Mouse (Mus musculus) spleen, adult 18-20 months (tissue): ENCODE data around the gene Pds5b.
"Not testable (repeated sequence)": the region's sequence is repeated elsewhere in the genome, so short reads cannot be mapped to it uniquely, and the experiment has no call there.

Source experiments
- DNase-seq, 2 experiments: peaks; one replicate each; pipeline ENCODE4 v3.0.0; 2022; ENCODE audit warnings: mixed read lengths in 2 of 2

The Pds5b gene

DNA sequence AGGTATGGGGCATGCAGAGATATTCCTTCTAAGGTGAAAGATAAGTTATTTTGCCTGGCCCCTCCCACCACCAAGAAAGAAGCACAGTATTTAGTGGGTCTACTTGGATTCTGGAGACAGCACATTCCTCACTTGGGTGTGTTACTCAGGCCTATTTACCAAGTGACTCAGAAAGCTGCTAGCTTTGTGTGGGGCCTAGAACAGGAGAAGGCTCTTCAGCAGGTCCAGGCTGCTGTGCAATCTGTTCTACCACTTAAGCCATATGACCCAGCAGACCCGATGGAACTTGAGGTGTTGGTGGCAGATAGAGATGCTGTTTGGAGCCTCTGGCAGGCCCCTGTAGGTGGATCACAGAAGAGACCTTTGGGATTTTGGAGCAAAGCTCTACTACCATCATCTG lies 33.1 kb downstream of the Pds5b start:
- not testable (repeated sequence) for DNase-seq

DNA sequence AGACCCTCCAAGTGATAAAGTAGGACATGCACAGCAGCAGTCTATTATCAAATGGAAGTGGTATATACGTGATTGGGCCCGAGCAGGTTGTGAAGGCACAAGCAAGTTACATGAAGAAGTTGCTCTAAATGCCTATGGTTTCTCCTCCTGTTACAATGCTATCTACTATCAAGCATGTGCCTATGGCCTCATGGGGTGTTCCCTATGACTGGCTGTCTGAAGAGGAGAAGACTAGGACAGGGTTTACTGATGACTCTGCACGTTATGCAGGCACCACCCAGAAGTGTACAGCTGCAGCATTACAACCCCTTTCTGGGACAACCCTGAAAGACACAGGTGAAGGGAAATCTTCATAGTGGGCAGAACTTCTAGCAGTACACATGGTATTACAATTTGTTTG lies 33.6 kb downstream of the Pds5b start:
- not testable (repeated sequence) for DNase-seq

DNA sequence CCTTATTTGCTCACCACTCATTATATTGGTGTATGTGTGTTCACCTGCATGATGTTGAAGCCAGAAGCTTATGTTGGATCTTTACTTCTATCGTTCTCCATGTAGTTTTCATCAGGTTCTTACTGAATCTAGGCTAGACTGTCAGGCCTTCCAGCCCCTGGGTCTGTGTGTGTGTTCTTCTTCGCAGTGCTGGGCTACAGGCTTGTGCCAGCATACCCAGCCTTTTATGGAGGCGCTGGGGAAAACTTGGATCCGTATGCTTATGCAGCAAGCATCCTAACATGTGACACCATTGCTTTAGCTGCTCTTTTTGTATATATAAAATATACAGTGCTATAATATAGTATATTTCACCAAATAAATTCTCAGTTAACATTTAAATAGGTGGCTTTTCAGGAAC lies 38.0 kb downstream of the Pds5b start:
- DNase-seq, result no peak

DNA sequence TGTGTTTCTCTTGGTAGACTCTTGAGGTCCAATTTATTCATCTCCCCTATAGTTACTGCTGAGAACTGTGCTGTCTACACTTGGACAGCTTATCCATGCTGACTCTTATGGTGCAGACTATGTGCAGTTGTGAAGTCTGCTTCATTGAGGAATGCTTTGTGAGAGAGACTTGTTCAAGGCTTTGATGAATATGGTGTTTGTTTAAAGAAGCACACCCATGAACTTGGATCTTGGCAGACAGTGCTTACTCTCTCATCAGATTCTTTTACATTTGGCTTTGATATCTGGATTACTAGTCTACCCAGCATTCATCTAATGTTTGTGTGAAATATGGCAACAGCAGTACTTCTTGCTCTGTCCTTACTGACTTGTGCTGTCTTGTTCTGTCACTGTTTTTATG lies 39.9 kb downstream of the Pds5b start:
- DNase-seq, result no peak

DNA sequence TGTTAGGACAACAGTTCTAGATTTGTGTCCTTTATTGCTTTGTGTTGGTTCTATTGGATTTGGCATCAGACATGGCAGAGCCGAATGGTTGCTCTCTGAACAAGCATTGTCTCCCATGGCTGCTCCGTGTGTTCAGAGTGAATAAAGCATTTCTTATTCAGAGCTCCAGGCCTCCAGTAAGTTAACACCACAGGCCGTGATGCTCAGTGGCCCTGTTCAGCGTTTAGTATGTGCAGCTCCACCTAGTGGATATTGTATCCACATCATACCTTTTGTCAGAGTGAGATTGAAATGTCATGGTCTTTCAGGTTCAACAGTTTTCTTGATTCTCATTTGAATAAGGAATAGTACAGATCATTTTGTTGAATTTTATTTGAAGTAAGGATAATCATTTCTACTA lies 44.2 kb downstream of the Pds5b start:
- DNase-seq, result peak in 1 of 2 experiments; percentile 9

DNA sequence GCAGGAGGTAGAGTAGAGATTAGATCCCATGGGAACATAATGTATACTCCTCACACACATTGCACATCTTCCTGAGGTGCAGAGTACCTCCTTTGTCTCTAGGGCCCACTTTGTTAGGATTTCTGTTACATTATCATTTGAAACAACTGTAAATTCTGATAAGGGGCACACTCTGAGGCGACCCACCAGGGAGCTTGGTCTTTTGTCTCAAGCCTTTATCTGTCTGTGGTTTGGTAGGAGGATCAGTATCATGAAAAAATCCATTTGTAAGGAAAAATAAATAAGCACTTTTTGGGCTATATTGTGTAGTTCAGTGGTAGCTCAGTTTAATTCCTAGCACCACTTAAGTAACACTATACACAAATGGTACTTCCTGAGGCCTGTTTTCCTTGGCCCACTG lies 51.1 kb downstream of the Pds5b start:
- no peak for DNase-seq

DNA sequence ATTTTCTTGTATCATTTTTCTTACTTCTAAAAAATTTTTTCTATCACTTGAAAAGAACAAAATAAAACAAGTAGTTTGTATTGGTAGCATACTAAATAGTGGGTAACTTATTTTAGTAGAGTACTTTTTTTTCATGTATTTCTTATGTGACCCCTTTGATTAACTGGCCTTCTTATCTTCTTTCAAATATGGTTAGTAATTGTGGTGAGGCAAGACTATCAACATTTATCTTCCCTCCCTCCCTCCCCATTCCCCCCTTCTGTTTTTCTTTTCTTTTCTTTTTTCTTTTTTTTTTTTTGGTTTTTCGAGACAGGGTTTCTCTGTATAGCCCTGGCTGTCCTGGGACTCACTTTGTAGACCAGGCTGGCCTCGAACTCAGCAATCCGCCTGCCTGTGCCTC lies 63.5 kb downstream of the Pds5b start:
- DNase-seq, result not testable (repeated sequence)

DNA sequence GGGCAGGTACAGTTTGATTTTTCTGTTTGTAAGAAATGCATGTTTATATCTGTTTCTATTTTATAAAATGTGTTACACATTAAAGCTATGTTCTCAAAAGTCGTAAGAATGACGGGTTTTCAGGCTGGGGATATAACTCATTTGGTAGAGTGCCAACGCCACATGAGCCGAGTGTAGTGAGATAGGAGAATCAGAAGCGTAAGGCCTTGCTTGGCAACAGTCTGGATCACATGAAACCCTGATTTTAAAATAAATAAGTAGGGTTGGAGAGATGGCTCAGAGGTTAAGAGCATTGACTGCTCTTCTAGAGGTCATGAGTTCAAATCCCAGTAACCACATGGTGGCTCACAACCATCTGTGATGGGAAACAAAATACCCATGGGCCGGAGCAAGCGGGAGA lies 65.8 kb downstream of the Pds5b start:
- no peak for DNase-seq

DNA sequence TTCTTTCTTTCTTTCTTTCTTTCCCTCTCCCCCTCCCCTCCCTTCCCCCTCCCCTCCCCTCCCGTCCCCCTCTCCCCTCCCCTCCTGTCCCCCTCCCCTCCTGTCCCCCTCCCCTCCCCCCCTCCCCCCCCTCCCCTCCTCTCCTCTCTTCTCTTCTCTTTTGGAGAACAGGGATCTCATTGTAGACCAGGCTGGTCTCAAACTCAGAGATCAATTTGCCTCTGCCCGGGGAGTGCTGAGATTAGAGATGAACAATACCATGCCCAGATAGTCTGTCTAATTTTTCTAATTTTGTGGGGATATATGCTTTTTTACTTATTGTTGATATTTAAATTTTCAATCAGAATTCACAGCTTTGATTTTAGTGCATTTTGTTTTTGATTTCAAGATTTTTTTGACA lies 67.1 kb downstream of the Pds5b start:
- DNase-seq, result no peak

DNA sequence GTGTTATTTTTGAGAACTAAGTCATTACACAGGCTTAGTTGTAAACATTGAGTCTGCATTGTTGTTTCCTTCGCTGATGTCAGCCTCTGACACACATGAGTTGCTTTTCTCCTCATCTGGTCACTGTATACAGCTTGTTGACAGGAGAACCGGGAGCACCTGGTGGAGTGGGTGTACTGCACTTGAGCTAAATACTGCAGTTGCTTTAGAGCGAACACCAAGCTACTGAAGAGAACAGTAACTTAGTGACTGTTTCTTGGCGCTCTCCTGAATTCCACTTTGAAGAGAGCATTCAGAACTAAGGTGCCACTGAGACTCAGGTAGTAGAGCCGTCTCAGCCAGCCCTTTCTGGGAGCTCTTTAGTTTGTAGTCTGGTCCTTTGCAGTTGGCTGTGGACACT lies 83.1 kb downstream of the Pds5b start:
- no peak for DNase-seq

DNA sequence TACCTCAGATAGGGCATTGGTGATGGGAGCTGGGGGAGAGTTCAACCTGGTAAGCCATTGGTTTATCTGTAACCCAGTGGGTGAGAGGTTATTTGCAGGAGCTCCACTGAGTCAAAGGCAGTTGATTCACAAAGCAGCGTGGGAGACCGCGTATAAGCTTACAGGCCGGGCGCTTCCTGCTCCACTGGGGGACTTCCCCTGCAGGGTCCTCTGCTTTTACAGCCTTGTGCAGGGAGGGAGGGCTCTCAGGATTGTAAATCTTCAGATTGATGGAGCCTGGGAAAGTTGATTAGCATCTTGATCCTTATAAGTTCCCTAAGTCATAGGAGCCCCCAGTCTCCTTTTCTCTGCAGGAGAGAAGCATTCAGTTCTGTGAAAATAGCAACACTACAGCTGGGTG lies 98.9 kb downstream of the Pds5b start:
- no peak for DNase-seq

DNA sequence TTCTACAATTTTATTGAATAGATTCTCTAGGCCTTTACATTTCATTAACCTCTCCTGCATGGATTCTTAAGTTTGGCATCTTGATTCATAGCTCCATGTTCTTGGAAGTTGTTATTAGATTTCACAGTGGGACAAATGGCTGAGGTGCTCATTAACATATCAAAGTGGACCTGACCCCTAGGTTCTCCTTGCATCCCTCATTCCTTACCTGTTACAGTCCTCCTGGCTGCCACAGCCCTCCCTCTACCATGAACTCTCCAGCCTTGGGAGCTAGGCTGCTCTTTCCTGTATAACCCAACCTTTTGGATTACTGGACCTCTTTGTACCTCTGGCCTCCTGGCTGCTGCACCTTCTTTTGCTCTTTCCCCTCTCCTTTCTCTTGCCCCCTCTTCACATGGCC lies 99.5 kb downstream of the Pds5b start:
- no peak for DNase-seq

DNA sequence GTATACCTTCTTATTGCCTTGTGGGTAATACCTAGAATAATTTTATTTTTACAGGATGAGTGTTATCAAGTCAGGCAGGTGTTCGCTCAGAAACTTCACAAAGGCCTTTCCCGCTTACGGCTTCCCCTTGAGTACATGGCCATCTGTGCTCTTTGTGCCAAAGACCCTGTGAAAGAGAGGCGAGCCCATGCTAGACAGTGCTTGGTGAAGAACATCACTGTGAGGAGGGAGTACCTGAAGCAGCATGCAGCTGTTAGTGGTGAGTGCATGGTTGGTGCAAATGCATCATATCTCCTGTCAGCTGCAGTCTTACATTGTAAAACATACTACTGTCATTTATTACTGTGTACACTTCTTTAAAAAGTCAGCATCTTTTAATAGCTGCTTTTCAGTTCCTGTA lies 114.7 kb downstream of the Pds5b start:
- DNase-seq, result no peak

DNA sequence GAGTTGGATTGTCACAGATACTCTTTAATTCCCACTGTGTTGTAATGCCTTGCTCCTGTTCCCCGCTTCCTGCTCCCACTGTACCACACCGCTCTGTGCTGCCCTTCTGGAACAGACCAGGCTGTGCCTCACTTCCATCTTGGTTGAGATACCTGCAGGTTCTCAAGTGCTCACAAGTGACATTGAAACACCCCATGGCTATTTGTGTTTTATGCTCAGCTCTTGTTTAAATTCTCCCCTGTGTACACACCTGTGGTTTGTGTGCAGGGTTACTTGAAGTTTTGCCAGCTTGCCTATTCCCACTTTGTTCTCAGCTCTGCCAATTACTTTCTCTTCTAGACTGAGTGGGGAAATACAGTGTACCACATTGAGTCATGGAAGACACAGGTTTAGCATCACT lies 115.5 kb downstream of the Pds5b start:
- no peak for DNase-seq

DNA sequence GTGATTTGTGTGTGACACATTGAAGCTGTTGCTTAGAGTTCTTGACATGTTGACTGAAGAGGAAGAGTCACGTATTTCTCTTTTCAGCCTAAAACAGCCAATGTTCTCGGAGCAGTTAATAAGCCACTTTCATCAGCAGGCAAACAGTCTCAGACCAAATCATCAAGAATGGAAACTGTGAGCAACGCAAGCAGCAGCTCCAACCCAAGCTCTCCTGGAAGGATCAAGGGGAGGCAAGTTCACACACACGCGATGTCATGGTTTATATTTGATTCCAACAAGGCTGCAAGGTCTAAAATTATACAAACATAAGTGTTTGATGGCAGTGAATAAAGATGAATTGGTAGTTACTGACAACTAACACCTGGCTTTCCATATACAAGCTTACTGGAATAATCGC lies 120.6 kb downstream of the Pds5b start:
- no peak for DNase-seq

DNA sequence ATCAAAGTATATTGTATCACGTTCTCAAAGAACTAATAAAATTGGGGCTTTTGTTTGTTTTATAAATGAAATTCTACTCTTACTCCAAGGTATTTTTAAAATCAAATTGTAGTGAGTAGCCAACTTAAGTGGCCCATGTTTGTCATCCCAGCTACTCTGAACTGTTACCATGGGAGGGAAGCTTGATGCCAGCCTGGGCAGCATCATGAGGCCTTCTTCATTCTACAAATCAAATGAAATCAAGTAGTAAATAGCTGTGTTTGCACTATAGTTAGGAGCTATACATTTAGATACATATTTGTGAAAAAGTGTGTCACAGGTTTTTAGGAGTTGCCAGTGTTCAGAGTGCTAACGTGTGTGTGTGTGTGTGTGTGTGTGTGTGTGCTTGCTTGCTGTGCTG lies 126.5 kb downstream of the Pds5b start:
- DNase-seq, result no peak

DNA sequence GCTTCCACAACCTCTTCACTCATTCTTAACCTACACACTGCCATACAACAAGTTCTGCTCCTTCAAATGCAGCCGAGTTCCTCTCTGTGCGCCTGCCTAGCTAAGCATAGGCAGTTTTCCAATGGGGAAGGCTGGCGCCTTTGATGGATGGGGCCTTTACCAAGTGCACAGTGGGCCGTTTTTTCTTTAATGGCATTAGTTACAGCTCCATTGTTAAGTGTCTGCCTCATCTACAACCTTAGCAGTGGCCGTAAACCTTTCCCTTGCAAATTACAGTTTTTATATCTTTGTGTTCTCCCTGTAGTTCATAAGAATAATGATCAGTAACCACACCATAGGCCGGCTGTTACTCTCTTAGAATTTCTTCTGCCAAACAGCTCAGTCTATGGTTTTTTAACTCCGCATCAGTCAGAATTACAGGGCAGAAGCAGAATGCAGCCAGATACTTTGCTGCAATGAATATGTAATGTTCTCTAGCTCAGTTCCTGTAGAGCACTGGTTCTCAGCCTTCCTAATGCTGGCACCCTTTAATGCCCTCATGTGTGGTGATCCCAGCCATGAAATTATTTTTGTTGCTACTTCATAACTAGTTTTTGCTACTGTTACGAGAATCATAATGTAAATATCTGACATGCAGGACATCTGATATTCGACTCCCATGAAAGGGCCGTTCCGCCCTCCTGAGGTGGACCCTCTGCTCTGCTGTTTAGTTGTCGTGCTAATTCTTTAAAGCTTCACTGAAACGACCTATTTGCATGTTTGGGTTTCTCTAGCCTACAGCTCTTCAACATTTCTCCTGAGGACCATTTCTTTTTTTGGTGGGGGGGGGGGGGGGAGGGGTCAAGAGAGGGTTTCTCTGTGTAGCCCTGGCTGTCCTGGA lies 140.8 kb downstream of the Pds5b start:
- DNase-seq, result no peak

DNA sequence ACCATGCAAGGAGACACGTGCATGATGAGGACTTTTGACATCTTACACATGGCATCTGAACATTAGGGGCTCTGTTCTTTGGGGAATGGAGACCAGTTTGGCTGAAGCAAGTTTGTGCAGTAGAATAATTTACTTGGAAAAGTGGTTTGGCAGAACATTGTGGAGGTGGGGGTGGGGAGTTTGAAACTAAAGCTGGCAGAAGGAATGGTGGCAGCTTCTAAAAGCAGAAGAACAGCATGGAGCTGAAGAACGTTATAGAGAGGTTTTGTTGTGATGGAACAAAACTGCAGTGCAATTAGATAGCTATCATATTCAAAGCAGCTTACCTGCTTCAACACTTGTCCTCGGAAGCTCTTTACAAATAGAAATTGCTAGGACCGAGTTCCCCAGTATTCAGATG lies 141.9 kb downstream of the Pds5b start:
- DNase-seq, result no peak

DNA sequence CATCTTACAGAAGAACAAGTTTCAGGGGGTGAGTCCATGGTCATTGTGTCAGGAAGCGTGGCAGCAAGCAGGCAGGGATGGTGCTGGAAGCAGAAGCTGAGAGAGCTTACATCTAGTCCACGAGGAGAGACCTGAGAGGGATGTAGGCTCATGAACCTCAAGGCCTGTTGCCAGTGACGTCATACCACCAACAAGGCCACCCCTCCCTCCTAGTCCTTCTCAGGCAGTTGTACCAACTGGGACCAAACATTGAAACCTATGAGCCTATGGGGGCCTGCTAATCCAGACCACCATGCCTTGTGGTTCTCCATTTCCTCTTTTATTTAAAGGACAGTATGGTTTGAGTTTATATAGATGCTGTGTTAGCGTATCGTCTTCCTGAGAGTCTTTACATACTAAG lies 143.2 kb downstream of the Pds5b start:
- no peak for DNase-seq

DNA sequence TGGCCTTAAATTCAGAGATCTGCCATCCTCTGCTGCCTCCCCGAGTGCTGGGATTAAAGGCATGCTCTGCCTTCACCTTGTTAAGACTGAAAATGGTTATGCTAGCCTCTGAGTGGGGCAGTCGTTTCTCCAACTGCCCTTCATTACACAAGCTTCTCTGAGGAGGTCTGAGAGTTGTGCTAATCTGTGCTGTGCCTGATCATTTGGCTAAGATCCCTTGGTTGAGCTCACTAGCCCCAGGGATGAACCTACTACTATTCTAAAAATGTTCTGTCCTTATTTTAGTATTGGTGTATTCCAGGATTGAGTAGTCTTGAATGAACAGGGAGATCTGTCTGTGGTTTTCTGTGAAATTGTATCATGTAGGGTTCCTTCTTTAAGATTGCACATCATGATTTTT lies 144.5 kb downstream of the Pds5b start:
- no peak for DNase-seq

DNA sequence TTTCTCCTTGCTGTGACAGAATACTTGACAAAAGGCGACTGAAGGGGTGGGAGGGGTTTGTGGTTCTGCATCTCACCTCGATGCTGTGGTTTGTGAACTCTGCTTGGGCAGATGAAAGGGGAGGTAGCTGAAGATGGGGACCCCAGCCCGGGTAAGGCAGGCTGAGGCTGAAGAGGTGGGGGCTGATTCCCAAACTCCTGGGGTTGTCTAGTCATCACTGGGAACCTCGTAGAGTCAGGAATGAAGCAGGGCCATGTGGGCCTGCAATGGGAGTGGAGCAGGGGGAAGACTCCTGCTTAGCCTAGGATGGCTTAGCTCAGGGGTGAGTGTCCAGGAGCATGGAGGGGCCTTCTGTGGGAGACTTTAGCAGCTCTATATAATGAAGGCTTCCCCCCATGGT lies 145.3 kb downstream of the Pds5b start:
- no peak for DNase-seq

DNA sequence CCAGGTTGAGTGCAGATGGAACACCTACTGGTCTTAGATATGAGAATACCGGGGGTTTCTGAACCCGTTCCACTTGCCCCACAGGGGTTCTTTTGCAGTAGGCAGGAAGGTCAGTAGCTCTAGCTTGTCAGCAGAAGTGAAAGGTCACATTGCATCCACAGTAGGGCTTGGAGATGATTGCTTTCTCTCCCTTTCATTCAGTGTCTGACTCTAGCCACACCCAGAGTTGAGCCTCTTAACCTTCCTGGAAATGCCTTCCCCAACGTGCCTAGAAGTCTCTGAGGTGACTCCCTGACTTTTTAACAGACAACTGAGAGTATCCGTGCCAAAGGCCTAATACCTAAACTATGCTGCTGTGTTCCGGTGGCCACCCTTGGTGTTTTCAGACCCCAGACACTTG lies 146.0 kb downstream of the Pds5b start:
- no peak for DNase-seq

DNA sequence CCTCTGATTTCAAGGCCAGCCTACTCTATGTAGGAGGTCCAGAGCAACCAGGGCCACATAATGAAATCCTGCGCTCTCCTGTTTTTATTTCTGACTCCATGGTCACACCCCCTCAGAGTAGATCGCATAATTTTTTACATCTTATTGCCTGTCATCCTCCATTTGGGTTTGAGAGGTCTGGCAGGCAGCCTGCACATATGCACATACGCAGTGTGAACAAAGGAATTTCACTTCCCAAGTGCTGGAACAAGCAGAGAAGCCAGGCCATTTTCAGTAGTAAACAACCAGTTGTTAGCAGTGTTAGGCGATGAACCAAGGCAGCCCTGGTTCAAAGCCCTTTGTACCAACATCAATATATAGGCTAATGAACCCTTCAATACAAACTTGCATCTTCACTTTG lies 147.6 kb downstream of the Pds5b start:
- DNase-seq, result no peak

DNA sequence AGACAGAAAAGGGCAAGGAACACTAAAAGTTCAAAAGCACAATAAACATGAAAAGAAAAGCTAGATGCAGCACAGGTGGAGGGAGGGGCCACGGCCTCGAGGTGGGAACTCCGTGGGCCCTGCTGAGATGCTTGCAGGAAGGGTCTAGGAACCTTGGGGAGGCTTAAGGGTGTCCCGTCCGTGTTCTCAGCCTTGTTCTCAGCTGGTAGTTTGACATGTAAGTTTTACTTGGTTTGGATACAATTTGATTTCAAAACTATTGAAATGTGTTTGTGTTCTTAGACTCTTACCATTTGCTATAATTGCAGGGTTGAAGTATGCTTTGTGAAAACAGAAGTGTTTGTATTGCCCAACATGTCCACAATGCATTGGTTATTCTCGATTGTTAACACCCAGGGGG lies 149.2 kb downstream of the Pds5b start:
- DNase-seq, result no peak

DNA sequence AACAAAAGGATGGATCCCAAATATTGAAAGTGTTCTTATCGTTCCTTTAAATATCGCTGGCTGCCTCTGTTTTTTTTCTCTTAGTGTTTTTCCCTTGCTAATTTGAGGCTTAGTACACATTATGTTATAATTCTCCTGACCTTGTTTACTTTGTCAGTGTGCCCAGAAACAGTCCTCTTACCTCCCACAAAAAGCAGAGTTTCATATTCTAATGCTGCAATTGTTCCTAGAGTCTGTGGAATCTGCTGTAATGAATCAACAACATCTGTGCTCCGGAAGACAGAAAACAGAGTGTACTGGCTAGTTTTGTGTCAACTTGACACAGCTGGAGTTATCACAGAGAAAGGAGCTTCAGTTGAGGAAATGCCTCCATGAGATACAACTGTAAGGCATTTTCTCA lies 149.8 kb downstream of the Pds5b start:
- DNase-seq, result no peak
